8 mouse cellular contexts compared by ENCODE assay signal in the genomic region with DNA sequence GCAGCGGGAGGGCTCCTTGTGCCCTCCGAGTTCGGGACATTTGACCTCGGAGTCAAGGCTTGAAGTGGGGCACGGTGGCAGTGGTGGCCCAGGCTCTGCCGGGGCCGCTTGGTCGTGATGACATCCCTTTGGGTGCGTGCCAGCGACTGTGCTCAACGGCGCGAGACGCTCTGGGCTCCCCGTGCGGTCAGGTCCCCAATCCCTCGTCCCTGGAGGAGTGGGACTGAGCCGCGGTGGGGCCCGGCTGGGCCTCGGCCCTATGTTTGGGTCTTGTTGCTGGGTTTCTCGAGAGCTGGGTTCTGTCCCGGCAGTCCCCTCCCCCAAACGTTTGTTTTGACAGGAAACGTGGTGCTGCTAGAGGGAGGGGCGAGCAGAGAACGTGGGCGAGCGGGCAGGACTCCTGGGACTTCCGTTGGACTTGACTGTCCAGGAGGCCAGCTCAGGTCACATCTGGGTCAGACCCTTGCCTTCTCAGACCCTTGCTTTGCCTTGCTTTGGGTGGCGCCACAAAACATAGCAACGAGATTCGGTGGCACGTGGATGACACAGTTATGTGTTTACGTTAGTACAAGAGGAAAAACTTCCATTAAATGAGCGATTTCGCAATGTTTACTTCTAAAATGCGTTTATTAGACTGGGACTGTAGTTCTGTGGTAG. TPM values are rescaled to one million over a fixed set of nuclear protein-coding genes. Genes with fewer than 3 reads are reported as not detected.
DNase-seq lines count a peak whose midpoint lies in the region; ATAC-seq and TF ChIP-seq lines count a peak whose summit lies in the region.

No protein-coding gene starts in this region.

- H3K4me1 ChIP-seq in embryonic facial prominence, embryonic 15.5 days, result peaks cover 11% of the 10 kb centered on the region
- H3K4me1 ChIP-seq in kidney, embryonic 14.5 days (ENCODE audit: control insufficient read depth, insufficient read depth, low read length), result peaks cover 7% of the 10 kb centered on the region; the same call in 1 of the 2 replicates
- peaks cover 16% of the 10 kb centered on the region for H3K4me1 ChIP-seq in limb, embryonic 15.5 days
- H3K4me1 ChIP-seq in midbrain, postnatal 0 days (ENCODE audit: insufficient read depth, low read length), result no peaks in the 10 kb centered on the region

- H3K36me3 ChIP-seq in embryonic facial prominence, embryonic 15.5 days, result no peaks in the 10 kb centered on the region
- H3K36me3 ChIP-seq in kidney, embryonic 14.5 days (ENCODE audit: control insufficient read depth, insufficient read depth, low read length), result no peaks in the 10 kb centered on the region
- H3K36me3 ChIP-seq in limb, embryonic 15.5 days, result no peaks in the 10 kb centered on the region
- H3K36me3 ChIP-seq in midbrain, postnatal 0 days (ENCODE audit: insufficient read depth, low read length), result no peaks in the 10 kb centered on the region

- peak overlapping the region; percentile 78 for H3K27ac ChIP-seq in embryonic facial prominence, embryonic 15.5 days (replicated peaks)
- peak overlapping the region; percentile 73; the same call in 1 of the 2 replicates for H3K27ac ChIP-seq in kidney, embryonic 14.5 days (ENCODE audit: low read depth, low read length)
- H3K27ac ChIP-seq in limb, embryonic 15.5 days, result peak overlapping the region; percentile 82
- peak overlapping the region; percentile 48; the same call in 1 of the 2 replicates for H3K27ac ChIP-seq in midbrain, postnatal 0 days (ENCODE audit: low read depth, low read length)

- no peaks in the 10 kb centered on the region for H3K9me3 ChIP-seq in embryonic facial prominence, embryonic 15.5 days (replicated peaks)
- no peaks in the 10 kb centered on the region for H3K9me3 ChIP-seq in kidney, embryonic 14.5 days (ENCODE audit: control insufficient read depth, low read length)
- no peaks in the 10 kb centered on the region for H3K9me3 ChIP-seq in limb, embryonic 15.5 days
- no peaks in the 10 kb centered on the region for H3K9me3 ChIP-seq in midbrain, postnatal 0 days (ENCODE audit: low read length)

- 1% methylated on average over 38 of the region's 38 CpGs for WGBS in embryonic facial prominence, embryonic 15.5 days
- 3% methylated on average over 37 of the region's 38 CpGs for WGBS in kidney, embryonic 14.5 days
- WGBS in limb, embryonic 15.5 days, result 2% methylated on average over 38 of the region's 38 CpGs
- WGBS in midbrain, postnatal 0 days, result 3% methylated on average over 38 of the region's 38 CpGs

- H3K9ac ChIP-seq in embryonic facial prominence, embryonic 15.5 days, result peak overlapping the region; percentile 50
- H3K9ac ChIP-seq in kidney, embryonic 14.5 days (ENCODE audit: low read depth, low read length), result peak overlapping the region; percentile 69
- peak overlapping the region; percentile 44 for H3K9ac ChIP-seq in limb, embryonic 15.5 days
- H3K9ac ChIP-seq in midbrain, postnatal 0 days (replicated peaks; ENCODE audit: low read length, poor library complexity, severe bottlenecking), result peak overlapping the region; percentile 58

- TF ChIP-seq CTCF in midbrain, postnatal 0 days (IDR thresholded peaks at IDR 0.05), result no peak

- no peaks in the 10 kb centered on the region for H3K27me3 ChIP-seq in embryonic facial prominence, embryonic 15.5 days
- no peaks in the 10 kb centered on the region for H3K27me3 ChIP-seq in kidney, embryonic 14.5 days (ENCODE audit: control insufficient read depth, insufficient read depth, low read length)
- no peaks in the 10 kb centered on the region for H3K27me3 ChIP-seq in limb, embryonic 15.5 days
- H3K27me3 ChIP-seq in midbrain, postnatal 0 days (ENCODE audit: insufficient read depth, low read length), result no peaks in the 10 kb centered on the region

- peak overlapping the region; percentile 96 for H3K4me2 ChIP-seq in embryonic facial prominence, embryonic 15.5 days (replicated peaks)
- peak overlapping the region; percentile 83 for H3K4me2 ChIP-seq in kidney, embryonic 14.5 days (replicated peaks; ENCODE audit: low read depth, low read length)
- peak overlapping the region; percentile 95 for H3K4me2 ChIP-seq in limb, embryonic 15.5 days
- H3K4me2 ChIP-seq in midbrain, postnatal 0 days (ENCODE audit: low read depth, low read length, poor library complexity, severe bottlenecking), result peak overlapping the region; percentile 91

- DNase-seq in 3T3-L1 (ENCODE audit: low read depth, low spot score), result peak; percentile 74
- peak; percentile 82 to 89 for DNase-seq in adrenal gland, postnatal 36 days
- DNase-seq in heart, adult 8-10 months (ENCODE audit: low spot score), result peak; percentile 88
- peak; percentile 38 for DNase-seq in midbrain, postnatal 0 days (ENCODE audit: low spot score)
- peak; percentile 81 to 87 for DNase-seq in spleen, postnatal 10 days (ENCODE audit: low spot score in 2 of 2)

- ATAC-seq in embryonic facial prominence, embryonic 15.5 days (ENCODE audit: insufficient number of reproducible peaks, low FRiP score, low TSS enrichment, low read depth), result peak; percentile 20; the same call in 1 of the 2 replicates
- ATAC-seq in kidney, embryonic 14.5 days (ENCODE audit: low FRiP score, low TSS enrichment), result peak; percentile 54
- 0 out of 2 replicates have a peak, but pooled peaks have one; percentile 10 for ATAC-seq in limb, embryonic 15.5 days (ENCODE audit: insufficient number of reproducible peaks, low FRiP score, low TSS enrichment, low read depth)
- ATAC-seq in midbrain, postnatal 0 days (ENCODE audit: low FRiP score), result peak; percentile 58

- peak overlapping the region; percentile 91 for H3K4me3 ChIP-seq in embryonic facial prominence, embryonic 15.5 days (replicated peaks)
- H3K4me3 ChIP-seq in kidney, embryonic 14.5 days (ENCODE audit: low read length), result peak overlapping the region; percentile 89
- H3K4me3 ChIP-seq in limb, embryonic 15.5 days, result peak overlapping the region; percentile 73
- peak overlapping the region; percentile 80 for H3K4me3 ChIP-seq in midbrain, postnatal 0 days (ENCODE audit: low read depth, low read length)

RNA-seq across cellular contexts. Expression of gene Tcp11l2, which starts 0.8 kb away (rescaled TPM):
- 10 to 100 TPM; 48.0 to 55.3 TPM for total RNA-seq in adrenal gland, postnatal 36 days (2021)
- 19.2 and 22.4 TPM in 2 replicates for polyA plus RNA-seq in embryonic facial prominence, embryonic 15.5 days (2015; fragmentation: Nextera tagmentation; extraction: Ambion mirVana)
- 100 to 1,000 TPM in 3 of 4 experiments, 10 to 100 TPM in 1; 89.2 to 200 (median 123) TPM for total RNA-seq in heart, adult 8-10 months (2022)
- 6.5 and 11.3 TPM in 2 replicates for polyA plus RNA-seq in kidney, embryonic 14.5 days (2014; fragmentation: Nextera tagmentation; extraction: Ambion mirVana)
- polyA plus RNA-seq in limb, embryonic 15.5 days (2015; fragmentation: Nextera tagmentation; extraction: Ambion mirVana), result 25.0 and 29.4 TPM in 2 replicates
- total RNA-seq in midbrain, postnatal 0 days (2014; rRNA removed), result 10.5 and 11.5 TPM in 2 replicates
- polyA plus RNA-seq in midbrain, postnatal 0 days (2015; fragmentation: Nextera tagmentation; extraction: Ambion mirVana), result 15.0 and 16.0 TPM in 2 replicates

RNA-seq across cellular contexts. Expression of gene Ckap4, which starts 43.3 kb away (rescaled TPM):
- total RNA-seq in adrenal gland, postnatal 36 days (2021), result 10 to 100 TPM; 47.1 to 59.6 TPM
- polyA plus RNA-seq in embryonic facial prominence, embryonic 15.5 days (2015; fragmentation: Nextera tagmentation; extraction: Ambion mirVana), result 134 and 141 TPM in 2 replicates
- total RNA-seq in heart, adult 8-10 months (2022), result 10 to 100 TPM; 18.2 to 26.3 (median 22.8) TPM
- 87.6 and 121 TPM in 2 replicates for polyA plus RNA-seq in kidney, embryonic 14.5 days (2014; fragmentation: Nextera tagmentation; extraction: Ambion mirVana)
- polyA plus RNA-seq in limb, embryonic 15.5 days (2015; fragmentation: Nextera tagmentation; extraction: Ambion mirVana), result 130 and 162 TPM in 2 replicates
- total RNA-seq in midbrain, postnatal 0 days (2014; rRNA removed), result 52.3 and 58.5 TPM in 2 replicates
- polyA plus RNA-seq in midbrain, postnatal 0 days (2015; fragmentation: Nextera tagmentation; extraction: Ambion mirVana), result 46.4 and 52.7 TPM in 2 replicates

RNA-seq across cellular contexts. Expression of gene Polr3b, which starts 44.9 kb away (rescaled TPM):
- 10 to 100 TPM; 22.2 to 37.2 TPM for total RNA-seq in adrenal gland, postnatal 36 days (2021)
- 11.0 and 12.7 TPM in 2 replicates for polyA plus RNA-seq in embryonic facial prominence, embryonic 15.5 days (2015; fragmentation: Nextera tagmentation; extraction: Ambion mirVana)
- 10 to 100 TPM; 10.7 to 11.6 (median 11.0) TPM for total RNA-seq in heart, adult 8-10 months (2022)
- polyA plus RNA-seq in kidney, embryonic 14.5 days (2014; fragmentation: Nextera tagmentation; extraction: Ambion mirVana), result 12.3 and 21.7 TPM in 2 replicates
- polyA plus RNA-seq in limb, embryonic 15.5 days (2015; fragmentation: Nextera tagmentation; extraction: Ambion mirVana), result 11.9 and 12.4 TPM in 2 replicates
- 11.0 and 13.4 TPM in 2 replicates for total RNA-seq in midbrain, postnatal 0 days (2014; rRNA removed)
- 10.2 and 10.5 TPM in 2 replicates for polyA plus RNA-seq in midbrain, postnatal 0 days (2015; fragmentation: Nextera tagmentation; extraction: Ambion mirVana)

Comparison
In these comparisons a context has a peak if more than half of its experiments do, and no peak if none do; other contexts are left out.
1. Peak in every context shown above with its lines: DNase-seq, ATAC-seq, H3K4me3 ChIP-seq and H3K27ac ChIP-seq.
2. DNase-seq: peak in every context shown above with its lines; median percentile 88 in heart, adult 8-10 months; 86 in adrenal gland, postnatal 36 days; 84 in spleen, postnatal 10 days; 74 in 3T3-L1; 38 in midbrain, postnatal 0 days.